Mouse (Mus musculus): ENCODE data around the gene Fxr2.
A peak's percentile ranks its signal among the peaks of the same experiment; 100 is the strongest.
"Not testable (repeated sequence)": the region's sequence is repeated elsewhere in the genome, so short reads cannot be mapped to it uniquely, and the experiment has no call there.

Gene Fxr2

DNA sequence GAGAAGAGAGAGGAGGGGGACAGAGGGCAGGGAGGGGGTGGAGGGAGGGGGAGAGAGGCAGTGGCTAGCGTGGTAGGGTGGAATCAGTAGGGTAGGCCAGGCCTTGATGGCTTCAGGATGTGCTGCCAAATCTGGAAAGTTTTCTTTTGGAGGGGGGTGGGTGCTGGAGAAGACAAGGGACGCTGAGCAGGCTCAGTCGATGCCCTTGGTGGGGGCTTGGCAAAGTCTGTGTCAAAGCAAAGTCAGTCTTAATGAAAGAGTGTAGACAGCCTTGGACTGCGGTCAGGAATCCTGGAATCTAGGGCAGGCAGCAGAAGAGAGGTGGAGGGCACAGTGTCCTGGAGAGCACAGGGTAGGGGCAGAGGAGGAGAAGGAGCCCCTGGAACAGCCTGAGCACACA lies 21.9 kb upstream of the Fxr2 start:
- DNase-seq (ENCODE audit: low read depth, low spot score): no peak

DNA sequence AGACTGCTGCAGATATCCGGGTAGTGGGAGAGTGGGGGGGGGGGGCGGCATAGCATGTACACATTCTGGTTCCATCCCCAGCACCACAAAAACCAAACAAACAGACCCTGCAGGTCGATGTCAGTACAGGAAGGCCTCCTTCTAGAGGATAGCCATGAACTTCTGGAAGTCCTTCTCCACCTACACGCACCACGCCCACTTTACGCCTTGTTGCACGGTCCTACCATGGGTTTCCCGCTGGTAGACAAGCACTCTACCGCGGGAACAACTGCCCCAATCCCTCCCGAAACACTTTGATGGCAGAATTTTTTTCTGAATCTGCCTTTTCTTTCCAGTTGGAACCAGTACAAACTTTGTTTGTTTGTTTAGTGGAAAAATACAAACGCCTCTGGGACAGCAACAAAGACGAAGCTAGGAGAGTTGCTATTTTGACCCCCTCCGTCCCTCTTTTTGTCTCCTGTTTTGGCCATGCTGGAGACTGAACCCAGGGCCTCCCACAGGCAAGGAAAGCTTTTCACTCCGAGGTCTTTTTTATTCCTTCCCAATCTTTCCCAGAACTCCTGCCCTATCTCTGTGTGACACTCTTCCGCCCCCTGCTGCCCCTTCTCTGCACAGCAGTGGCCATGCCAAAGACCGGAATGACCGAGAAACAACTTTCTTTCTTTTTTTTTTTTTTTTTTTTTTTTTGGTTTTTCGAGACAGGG lies 19.1 kb upstream of the Fxr2 start:
- peak; percentile 36 for DNase-seq (ENCODE audit: low read depth, low spot score)

DNA sequence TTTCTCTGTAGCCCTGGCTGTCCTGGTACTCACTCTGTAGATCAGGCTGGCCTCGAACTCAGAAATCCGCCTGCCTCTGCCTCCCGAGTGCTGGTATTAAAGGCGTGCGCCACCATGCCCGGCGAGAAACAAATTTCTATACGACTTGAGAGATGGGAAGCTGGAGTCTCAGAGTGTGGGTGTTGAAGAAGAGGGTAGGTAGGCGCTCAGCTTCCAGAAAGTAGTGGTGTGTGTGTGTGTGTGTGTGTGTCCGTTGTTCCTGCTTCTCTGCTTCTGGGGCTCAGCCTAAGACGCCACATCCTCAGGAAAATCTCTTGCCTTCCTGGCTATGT lies 18.6 kb upstream of the Fxr2 start:
- DNase-seq (ENCODE audit: low read depth, low spot score): not testable (repeated sequence)

DNA sequence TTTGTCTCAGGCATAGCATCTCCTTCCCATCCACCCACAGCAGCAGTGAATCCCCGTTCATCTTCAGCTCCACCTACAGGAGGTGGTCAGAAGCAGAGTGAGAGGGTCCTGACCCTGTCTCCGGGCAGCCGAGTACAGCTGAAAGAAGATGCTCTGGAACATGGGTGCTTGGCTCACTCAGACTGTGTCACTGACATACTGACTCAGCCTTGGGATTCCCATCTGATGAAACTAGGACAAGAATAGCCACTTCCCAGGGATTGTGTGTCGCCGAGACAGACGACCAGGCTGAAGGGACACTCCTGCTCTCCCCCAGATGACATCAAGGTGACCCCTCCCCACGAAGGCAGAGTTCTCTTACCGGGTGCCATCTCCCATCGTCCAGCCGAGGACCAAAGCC lies 16.0 kb upstream of the Fxr2 start:
- no peak for DNase-seq (ENCODE audit: low read depth, low spot score)

DNA sequence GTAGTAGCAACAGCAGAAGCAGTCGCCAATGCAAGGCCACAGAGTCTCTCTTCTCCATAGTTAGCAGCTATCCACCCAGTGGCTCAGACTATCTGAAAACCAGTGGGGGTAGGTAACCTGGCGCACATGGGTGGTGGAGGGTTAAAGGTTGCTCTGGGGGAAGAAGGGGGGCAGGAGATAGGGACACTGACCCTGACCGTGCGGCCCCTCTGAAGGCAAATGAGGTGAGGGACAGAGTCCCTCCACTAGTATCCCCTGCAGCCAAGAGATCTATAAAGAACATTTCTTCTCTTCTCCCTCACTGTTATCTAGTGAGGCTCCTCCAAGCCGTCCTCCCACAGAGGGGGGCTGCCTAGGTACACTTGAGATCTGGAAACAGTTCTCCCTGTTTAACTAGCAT lies 15.0 kb upstream of the Fxr2 start, which contains the start of gene Shbg:
Shbg (minus strand) TSS at position 101 of the 400 bp plus-strand sequence.
- no peak for DNase-seq (ENCODE audit: low read depth, low spot score)

DNA sequence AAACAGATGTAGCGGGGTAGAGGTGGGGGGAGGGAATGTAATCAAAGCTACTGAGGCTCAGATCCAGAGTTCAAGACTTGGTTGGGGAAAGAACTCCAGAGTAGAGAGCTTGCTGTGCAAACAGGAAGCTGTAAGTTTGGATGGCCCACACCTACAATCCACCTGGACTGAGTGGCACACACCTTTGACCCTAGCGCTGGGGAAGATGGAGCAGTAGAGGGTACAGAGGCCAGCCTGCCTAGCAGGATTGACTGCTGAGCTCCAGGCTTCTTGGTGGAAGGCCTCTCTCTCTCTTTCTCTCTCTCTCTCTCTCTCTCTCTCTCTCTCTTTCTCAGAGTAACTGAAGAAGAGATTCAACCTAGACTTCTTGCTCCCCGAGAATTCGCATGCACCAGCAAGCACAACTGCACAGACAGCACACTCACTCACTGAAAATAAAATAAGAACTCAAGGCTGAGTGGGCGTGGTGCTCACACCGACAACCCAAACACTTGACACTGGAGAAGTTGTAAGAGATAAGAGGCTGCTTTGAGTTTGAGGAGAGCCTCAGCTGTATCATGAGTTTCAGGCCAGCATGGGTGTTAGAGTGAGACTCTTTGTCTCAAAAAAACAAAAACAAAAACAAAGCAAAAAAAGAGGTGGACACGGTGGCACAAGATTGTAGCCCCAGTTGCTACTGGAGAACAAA lies 12.3 kb upstream of the Fxr2 start:
- no peak for DNase-seq (ENCODE audit: low read depth, low spot score)

DNA sequence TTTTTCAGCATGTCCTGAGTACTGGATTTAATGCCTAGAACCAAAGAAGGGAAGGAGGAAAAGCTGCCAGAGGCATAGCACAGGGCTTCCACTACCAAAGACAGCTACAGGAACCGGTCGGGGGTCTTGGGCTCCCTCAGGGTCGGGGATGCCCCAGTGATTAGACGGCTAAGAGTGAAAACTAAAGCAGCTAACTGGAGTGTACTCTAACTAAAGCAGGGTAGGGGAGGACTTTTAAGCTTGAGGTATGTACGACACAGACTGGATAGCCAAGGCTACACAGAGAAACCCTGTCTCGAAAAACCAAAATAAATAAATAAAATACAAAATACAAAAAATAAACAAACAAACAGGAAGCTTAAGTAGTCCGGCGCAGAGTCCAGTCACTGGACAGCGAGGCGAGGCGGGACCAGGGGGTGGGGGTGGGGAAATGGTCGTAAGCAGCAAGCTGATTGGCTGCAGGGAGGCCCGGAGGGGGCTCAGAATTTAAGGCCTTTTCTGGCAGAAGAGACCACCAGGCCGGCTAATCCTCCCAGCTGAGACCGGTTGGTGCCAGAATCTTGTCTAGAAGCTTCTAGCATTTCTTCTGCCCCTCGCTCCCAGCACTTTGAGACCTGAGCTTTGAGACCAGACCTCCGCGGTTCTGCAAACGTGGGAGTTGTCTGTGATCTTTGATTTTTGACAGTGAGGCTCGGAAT lies 11.1 kb upstream of the Fxr2 start, which contains the start of gene Sat2:
Sat2 (plus strand) TSS at position 454 of the 698 bp plus-strand sequence.
- no peak for DNase-seq (ENCODE audit: low read depth, low spot score)

DNA sequence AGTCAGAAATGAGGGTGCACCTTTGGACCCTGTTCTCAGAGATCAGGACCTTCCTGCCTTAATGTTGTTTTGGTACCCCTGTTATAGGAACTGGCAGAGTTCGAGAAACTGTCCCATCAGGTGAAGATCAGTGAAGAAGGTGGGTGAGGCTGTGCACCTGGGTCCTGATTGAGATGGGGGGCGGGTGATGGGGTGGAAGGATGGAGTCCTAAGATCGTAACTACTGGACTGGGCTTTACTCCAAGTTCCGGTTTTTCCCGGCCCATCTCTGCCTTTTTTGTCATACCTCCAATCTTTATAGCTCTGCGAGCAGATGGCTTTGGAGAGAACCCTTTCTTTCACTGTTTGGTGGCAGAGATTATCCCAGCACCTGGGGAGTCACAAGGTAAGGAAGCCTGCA lies 10.4 kb upstream of the Fxr2 start:
- DNase-seq (ENCODE audit: low read depth, low spot score): no peak

DNA sequence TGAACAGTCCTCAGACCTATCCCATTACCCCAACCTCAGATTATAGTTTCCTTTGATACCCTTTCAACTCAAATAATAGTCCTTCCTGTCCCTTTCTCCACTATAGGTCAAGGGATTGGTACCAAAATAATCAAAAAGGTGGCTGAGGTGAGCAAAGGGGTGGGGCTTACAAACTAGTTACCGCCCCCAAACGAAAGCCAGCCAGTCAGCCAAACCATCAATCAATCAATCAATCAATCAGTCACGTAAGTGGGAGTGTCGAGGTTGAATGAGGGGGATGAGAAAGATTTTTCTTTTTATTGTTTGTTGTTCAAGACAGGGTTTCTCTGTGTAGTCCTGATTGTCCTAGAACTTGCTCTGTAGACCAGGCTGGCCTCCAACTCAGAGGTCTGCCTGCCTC lies 9.8 kb upstream of the Fxr2 start:
- DNase-seq (ENCODE audit: low read depth, low spot score): no peak

DNA sequence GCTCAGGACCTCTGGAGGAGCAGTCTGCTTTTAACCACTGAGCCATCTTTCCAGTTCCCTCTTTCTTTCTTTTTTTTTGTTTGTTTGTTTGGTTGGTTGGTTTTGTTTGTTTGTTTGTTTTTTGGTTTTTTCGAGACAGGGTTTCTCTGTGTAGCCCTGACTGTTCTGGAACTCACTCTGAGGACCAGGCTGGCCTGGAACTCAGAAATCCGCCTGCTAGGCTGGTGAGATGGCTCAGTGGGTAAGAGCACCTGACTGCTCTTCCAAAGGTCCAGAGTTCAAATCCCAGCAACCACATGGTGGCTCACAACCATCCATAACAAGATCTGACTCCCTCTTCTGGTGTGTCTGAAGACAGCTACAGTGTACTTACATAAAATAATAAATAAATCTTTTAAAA lies 8.5 kb upstream of the Fxr2 start:
- not testable (repeated sequence) for DNase-seq (ENCODE audit: low read depth, low spot score)

DNA sequence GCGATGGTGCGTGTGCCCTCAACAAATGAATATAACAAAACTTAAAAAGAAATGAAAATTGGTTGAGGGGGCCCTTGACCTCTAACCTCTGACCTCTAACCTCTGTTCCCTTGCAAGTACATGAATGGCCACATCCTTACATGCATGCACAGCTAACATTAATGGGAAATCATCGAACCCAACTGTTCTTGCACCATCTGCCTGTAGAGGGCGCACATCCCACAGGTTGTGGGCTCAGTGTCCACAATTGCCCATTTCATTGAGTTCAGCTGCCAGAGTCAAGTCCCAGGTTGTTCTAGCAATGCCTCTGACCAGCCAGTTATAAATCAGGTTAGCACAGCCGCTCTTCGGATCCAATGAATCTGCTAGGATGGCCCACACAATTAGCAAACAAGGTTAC lies 4.5 kb upstream of the Fxr2 start:
- DNase-seq (ENCODE audit: low read depth, low spot score): peak; percentile 81

DNA sequence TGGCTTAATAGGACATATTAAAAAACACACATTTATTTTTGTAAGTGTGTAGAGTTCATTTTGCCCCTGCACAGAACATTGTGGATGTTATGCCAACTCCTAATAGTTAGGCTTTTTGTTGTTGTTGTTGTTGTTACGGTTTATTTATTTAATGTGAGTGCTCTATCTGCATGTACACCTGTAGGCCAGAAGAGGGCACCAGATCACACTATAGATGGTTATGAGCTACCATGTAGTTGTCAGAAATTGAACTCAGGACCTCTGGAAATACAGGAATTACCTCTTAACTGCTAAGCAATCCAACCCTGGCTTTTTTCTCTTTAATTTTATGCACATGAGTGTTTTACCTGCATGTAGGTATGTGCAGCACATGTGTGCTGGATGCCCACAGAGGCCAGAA lies 3.0 kb upstream of the Fxr2 start:
- peak; percentile 62 for DNase-seq (ENCODE audit: low read depth, low spot score)

DNA sequence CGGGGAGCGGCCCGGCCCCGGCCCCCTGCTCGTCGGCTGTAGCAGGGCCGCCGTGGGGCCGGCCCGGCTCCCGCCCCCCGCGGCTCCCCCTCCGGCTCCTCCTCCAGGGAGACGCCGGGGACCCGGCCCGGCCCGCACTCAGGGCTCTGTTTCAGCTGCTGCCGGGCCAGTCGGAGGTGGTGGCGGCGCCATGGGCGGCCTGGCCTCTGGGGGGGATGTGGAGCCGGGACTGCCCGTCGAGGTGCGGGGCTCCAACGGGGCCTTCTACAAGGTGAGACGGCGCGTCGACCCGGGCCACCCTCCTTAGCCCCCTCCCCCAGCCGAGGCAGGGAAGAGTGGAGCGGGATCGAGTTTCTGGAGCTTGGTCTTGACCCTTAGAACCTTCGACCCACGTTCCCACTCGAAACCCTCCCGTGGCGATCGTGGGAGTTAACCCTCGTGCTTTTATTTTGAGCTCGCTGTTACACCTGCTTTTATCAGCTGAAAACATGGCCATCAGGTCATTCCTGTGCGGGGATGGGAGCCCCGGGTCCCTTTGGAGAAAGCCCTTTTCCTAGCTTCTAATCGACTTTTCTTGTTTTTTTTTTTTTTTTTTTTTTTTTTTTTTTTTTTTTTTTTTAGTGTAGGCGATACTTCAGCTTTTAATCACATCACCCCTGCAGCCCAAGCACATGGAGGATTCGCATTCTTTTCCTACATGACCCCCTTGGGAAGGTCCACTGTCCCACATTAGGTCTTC lies 507 bp downstream of the Fxr2 start:
- DNase-seq (ENCODE audit: low read depth, low spot score): peak; percentile 18

DNA sequence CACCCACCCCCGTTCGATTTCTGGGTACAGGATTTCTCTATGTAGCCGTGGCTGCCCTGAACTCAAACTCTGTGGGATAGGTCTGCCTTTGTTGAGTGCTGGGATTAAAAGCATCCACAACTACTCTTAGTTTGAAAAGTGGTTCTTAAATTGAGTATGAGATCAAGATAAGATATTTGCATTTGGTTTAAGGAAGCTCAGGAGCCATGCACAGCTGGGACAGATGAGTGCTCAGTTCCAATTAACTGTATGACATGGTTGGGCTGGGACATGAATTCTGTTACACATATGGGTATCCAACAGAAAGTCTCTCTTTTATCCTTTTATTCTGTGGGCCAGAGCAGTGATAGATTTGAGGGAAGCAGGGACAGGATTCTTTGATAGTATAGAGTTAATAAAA lies 2.7 kb downstream of the Fxr2 start:
- no peak for DNase-seq (ENCODE audit: low read depth, low spot score)

DNA sequence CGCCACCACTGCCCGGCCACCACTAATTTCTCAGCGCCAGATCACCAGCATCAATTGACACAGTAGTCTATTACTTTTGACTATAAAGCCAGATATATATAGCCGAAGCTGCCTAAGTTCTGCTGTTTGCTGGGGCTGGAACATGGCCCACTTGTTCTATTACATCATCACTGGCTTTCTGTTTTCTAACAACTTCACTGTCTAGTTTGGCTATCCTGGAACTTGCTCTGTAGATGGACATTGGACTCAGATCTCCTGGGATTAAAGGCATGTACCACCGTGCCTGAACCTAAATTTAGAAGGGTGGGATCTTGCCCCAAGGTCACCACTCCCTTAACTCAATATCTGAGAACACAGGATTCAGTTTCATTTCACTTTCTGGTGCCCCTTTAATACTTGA lies 13.1 kb downstream of the Fxr2 start:
- DNase-seq (ENCODE audit: low read depth, low spot score): no peak

DNA sequence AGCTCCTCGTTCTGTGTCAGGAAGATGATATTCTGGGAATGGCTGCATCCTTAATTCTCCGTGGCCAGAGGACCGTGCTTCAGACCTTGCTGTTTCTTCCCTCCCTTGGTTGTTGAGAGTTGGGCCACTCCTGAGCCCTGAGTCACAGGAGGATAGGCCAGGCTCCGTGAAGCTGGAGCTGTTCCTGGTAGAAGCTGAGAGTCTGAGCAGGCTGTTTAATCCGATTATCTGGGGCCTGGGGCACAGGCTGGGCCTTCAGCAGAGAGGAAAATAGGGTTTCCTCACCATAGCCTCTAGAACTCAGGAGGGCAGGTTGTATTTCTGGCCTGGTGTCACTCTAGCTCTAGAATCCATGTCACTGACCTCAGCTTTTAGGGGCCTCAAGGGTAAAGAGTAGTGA lies 20.6 kb downstream of the Fxr2 start:
- no peak for DNase-seq (ENCODE audit: low read depth, low spot score)

DNA sequence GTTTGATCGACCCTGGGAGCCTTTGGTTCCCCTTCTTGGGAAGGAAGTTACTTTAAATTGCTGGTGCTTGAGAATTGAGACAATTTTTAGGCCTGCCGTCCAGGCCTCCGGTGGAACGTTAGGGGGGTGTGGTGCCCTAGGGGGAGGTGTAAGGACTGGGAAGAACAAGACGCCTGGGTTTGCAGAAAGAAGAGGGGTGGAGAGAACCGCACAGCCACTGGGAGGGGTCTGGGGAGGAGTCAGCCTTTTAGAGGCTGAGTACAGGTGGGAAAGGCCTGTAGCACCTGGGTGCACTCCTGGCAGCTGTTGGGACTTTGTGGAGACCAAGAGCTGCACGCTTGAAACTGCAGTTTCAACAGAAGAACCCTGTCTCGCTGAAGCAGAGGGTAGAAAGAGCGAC lies 22.0 kb downstream of the Fxr2 start:
- DNase-seq (ENCODE audit: low read depth, low spot score): no peak

DNA sequence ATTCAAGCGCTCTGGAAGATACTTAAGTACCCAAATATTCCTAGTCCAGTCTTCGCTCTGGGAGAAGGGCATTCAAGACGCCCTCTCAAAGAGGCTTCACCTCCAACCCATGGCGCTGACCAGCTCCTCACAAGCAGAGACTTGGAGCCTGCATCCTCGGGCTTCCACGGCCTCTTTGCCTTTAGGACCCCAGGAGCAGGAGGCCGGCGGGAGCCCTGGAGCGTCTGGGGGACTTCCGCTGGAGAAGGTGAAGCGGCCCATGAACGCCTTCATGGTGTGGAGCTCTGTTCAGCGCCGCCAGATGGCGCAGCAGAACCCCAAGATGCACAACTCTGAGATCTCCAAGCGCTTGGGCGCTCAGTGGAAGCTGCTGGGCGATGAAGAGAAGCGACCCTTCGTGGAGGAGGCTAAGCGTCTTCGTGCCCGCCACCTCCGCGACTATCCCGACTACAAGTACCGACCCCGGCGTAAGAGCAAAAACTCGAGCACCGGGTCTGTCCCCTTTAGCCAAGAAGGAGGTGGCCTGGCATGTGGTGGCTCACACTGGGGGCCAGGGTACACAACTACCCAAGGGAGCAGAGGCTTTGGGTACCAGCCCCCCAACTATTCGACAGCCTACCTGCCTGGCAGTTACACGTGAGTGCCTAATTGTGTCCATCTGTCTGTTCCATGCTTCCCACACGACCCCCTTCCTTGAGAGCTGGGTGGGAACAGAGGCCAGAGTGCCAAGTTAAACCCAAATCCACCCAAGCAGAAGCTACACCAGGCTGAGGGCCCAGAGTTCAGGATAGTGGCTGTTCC lies 22.7 kb downstream of the Fxr2 start, which contains the start of gene Sox15:
Sox15 (plus strand) TSS at position 51 of the 801 bp plus-strand sequence.
- peak; percentile 46 for DNase-seq (ENCODE audit: low read depth, low spot score)

DNA sequence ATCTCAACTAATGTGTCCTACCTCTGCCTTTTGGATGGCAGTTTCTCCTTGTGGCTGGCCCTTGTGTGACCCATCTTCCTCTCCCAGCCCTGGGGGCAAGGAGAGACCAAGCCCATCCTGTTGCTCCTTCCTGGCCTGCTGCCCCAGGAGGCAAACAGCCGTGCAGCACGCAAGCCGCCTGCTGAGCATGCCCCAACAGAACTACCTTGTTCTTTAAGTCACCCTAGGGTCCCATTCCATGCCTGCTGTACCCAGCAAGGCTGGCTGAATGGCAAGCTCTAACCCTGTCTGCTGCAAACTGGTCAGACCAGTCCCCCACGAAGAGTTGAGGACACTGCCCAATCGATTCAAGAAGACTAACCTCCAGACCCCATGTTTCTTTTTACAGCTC lies 23.3 kb downstream of the Fxr2 start:
- no peak for DNase-seq (ENCODE audit: low read depth, low spot score)

DNA sequence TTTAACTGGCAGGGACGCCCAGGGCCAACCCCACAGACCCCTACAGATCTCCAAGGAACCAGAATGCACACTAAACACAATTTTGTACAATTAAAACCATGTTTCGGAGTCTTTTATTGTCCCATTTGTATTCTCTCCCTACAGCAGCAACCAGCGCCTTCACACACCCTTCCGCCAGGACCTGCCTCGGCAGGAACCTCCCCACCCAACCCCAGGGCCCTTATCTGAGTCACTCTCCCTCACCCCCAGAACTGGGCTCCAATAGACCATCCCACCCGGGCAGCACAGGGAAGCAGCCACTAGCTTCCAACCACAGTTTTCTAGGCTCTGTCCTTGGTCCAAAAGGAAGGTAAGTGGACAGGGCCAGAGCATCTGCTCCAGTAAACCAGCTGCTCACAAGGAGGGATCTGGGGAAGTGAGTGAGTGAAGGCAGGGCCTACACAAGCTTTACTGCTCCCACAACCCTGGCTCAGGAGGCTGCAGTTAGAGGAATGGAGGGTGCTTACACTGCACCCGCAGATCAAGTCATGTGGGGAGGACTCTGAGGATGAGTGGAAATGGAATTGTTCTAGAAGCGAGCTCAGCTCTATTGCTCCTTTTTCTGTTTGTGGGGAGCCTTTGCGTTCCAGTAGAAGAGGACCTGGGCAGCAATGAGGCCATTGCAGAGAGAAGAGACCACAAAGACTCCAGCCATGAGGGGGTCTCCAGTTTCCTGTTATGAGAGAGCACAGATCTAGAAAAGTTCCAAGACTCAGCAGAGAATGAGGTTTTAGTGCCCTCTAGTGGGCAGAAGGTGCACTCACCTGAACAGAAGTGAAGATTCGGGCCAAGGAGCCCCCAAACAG lies 24.0 kb downstream of the Fxr2 start:
- peak; percentile 61 for DNase-seq (ENCODE audit: low read depth, low spot score)

Measured in CD4-positive helper T cell, adult 2 months (primary cell).